Mouse (Mus musculus) urinary bladder, postnatal 4 days (tissue): ENCODE data around the gene Rest.

ENCODE experiments used
- DNase-seq, 2 experiments: peaks; one replicate each; pipeline ENCODE4 v3.0.0; 2021 to 2022; ENCODE audit warnings: low spot score in 2 of 2

Gene Rest

GRCm38 (mm10) chr5:77309924-77310772, 44.9 kb downstream of the Rest start, which contains the start of the genes Noa1 and Polr2b:
TSS of gene Noa1 (minus strand) at chr5:77310084.
TSS of gene Polr2b (plus strand) at chr5:77310147.
- DNase-seq, result peak; percentile 96 to 98

DNA sequence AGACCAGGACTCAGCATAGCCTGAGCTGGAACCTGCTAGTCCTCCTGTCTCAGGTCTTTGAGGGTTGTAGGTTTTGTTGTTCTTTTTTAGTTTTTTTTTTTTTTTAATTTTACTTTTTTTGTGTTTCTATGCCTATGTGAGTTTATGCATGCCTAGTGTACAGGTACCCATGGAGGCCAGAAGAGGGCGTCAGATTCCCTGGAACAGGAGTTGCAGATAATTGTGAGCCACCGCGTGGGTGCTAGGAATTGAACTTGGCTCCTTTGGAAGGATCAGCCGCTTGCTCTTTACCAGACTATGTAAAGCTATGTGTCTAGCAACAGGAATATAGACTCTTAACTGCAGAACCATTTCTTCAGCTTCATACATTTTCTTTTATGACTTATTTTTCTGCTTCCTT, 48.9 kb downstream of the Rest start:
- DNase-seq, result no peak

- DNase-seq, result no peak
Measured at GRCm38 (mm10) chr5:77314986-77315385, 49.7 kb downstream of the Rest start.

GRCm38 (mm10) chr5:77324936-77325335, 59.6 kb downstream of the Rest start:
- no peak for DNase-seq

GRCm38 (mm10) chr5:77330154-77330553, 64.9 kb downstream of the Rest start:
- no peak for DNase-seq
